ENCODE assay signal across 10 mouse cellular contexts in the genomic region with DNA sequence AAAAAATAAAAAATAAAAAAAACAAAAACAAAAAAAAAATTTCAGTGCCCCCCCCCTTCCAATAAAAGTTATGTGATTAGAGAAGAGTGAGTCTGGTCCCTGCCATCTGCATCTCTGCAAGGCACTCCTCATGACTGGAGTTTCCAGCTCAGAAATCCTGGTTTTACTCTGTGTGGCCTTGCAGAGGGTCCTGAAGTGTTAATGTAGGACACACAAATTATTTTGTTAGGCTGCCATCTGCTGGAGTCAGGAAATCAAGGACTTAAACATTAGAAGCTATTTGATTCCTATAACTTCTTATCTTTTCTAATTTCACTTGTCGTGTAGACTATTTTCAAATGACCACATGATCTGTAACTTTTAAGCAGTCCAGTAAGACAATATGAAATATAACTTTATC.
DNase-seq lines count a peak whose midpoint lies in the region; ATAC-seq and TF ChIP-seq lines count a peak whose summit lies in the region.
"Had no signal": no experiment of that assay in that cellular context is flagged by ENCODE, and none has a peak within 500 bp of the region (broad histone marks: within the 10 kb centered on the region; RNA-seq: fewer than 3 reads in every experiment).

No protein-coding gene starts in this region.

- H3K4me2 ChIP-seq in intestine, postnatal 0 days (replicated peaks; ENCODE audit: low read depth): no peak overlapping the region
- H3K4me2 ChIP-seq in intestine, embryonic 16.5 days (ENCODE audit: low read depth, low read length): no peak overlapping the region

- no peaks in the 10 kb centered on the region for H3K27me3 ChIP-seq in intestine, postnatal 0 days (replicated peaks; ENCODE audit: control insufficient read depth, insufficient read depth, low read length)
- no peaks in the 10 kb centered on the region for H3K27me3 ChIP-seq in intestine, embryonic 16.5 days (replicated peaks; ENCODE audit: control insufficient read depth, insufficient read depth, low read length)

- ATAC-seq in intestine, postnatal 0 days: no peak
- no peak for ATAC-seq in intestine, embryonic 16.5 days
- ATAC-seq in erythroblast, adult 5-6 weeks (replicated peaks; ENCODE audit: low FRiP score, poor library complexity, severe bottlenecking): no peak

- WGBS in intestine, postnatal 0 days: 25% methylated on average over 1 of the region's 1 CpGs
- WGBS in intestine, embryonic 16.5 days: 42% methylated on average over 1 of the region's 1 CpGs

- no peak overlapping the region for H3K9ac ChIP-seq in intestine, postnatal 0 days (ENCODE audit: low read depth, low read length)
- H3K9ac ChIP-seq in intestine, embryonic 16.5 days (ENCODE audit: low read depth, low read length): no peak overlapping the region

- no peaks in the 10 kb centered on the region for H3K4me1 ChIP-seq in intestine, postnatal 0 days (replicated peaks; ENCODE audit: control insufficient read depth, insufficient read depth, low read length)
- H3K4me1 ChIP-seq in intestine, embryonic 16.5 days (ENCODE audit: control insufficient read depth, insufficient read depth, low read length): no peaks in the 10 kb centered on the region

- DNase-seq in 416B (ENCODE audit: low read depth): peak; percentile 29
- peak; percentile 73 for DNase-seq in embryo, embryonic 11 days
- DNase-seq in left cerebral cortex, adult 18-20 months (ENCODE audit: low spot score in 2 of 2): peak; percentile 8 to 36
- DNase-seq in gastrocnemius, postnatal 4 days (ENCODE audit: low spot score in 2 of 2): no peak
- no peak for DNase-seq in testis, postnatal 10 days (ENCODE audit: low spot score)
- DNase-seq: adrenal gland, postnatal 25 days had no signal

- H3K9me3 ChIP-seq in intestine, postnatal 0 days (ENCODE audit: control insufficient read depth): no peaks in the 10 kb centered on the region
- H3K9me3 ChIP-seq in intestine, embryonic 16.5 days (ENCODE audit: control insufficient read depth, low read length): no peaks in the 10 kb centered on the region

- H3K36me3 ChIP-seq in intestine, postnatal 0 days (ENCODE audit: control insufficient read depth, insufficient read depth): no peaks in the 10 kb centered on the region
- H3K36me3 ChIP-seq in intestine, embryonic 16.5 days (ENCODE audit: control insufficient read depth, insufficient read depth, low read length): no peaks in the 10 kb centered on the region

- H3K4me3 ChIP-seq in intestine, postnatal 0 days (ENCODE audit: low read depth, low read length): no peak overlapping the region
- no peak overlapping the region for H3K4me3 ChIP-seq in intestine, embryonic 16.5 days (ENCODE audit: low read length)
- H3K4me3 ChIP-seq: erythroblast, embryonic 14.5 days had no signal

- TF ChIP-seq CTCF in intestine, postnatal 0 days (IDR thresholded peaks at IDR 0.05; ENCODE audit: low read depth): peak; percentile 54

- H3K27ac ChIP-seq in intestine, postnatal 0 days (ENCODE audit: low read depth, low read length): no peak overlapping the region
- H3K27ac ChIP-seq in intestine, embryonic 16.5 days (ENCODE audit: low read length): no peak overlapping the region

Comparison
In these comparisons a context has a peak if more than half of its experiments do, and no peak if none do; other contexts are left out.
1. DNase-seq: peak in 416B (single experiment), embryo, embryonic 11 days (single experiment) and left cerebral cortex, adult 18-20 months (2 of 2); none in gastrocnemius, postnatal 4 days (0 of 2) and testis, postnatal 10 days (single experiment).